Mouse (Mus musculus): ENCODE measurements around the gene Gm8356. TPM values are rescaled to one million over a fixed set of nuclear protein-coding genes. Genes with fewer than 3 reads are reported as not detected.
"Not testable (repeated sequence)": the region's sequence is repeated elsewhere in the genome, so short reads cannot be mapped to it uniquely, and the experiment has no call there.

Gene Gm8356
- total RNA-seq (2017), result not detected in 2 replicates

GRCm38 (mm10) chr14:6537190-6537589, at the start of gene Gm8356:
Gene Gm8356 (minus strand): TSS chr14:6537290.
- ATAC-seq (ENCODE audit: extremely low read depth, insufficient number of reproducible peaks, low FRiP score, poor library complexity, severe bottlenecking), result not testable (repeated sequence)

DNA sequence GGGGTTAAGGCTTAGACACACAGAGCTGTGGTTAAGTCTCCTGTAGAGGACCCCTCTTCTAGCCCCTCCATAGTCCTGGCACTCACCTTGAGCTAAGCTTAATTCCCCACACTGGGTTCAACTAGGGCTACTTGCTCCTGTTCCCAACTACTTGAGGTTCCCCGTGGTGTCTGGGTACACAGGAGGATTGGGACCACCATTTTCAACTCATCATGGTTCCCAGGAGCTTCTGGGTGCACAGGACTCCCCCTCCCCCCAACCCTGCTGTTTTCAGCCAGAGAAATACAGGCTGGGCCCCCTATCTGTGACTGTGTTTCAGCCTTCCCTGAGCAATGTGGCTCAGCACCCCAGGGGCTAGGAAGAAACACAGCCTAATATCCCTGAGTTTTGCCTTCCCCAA, 50.8 kb downstream of the Gm8356 start:
- not testable (repeated sequence) for ATAC-seq (ENCODE audit: extremely low read depth, insufficient number of reproducible peaks, low FRiP score, poor library complexity, severe bottlenecking)

GRCm38 (mm10) chr14:6485541-6485940, 51.5 kb downstream of the Gm8356 start:
- ATAC-seq (ENCODE audit: extremely low read depth, insufficient number of reproducible peaks, low FRiP score, poor library complexity, severe bottlenecking), result not testable (repeated sequence)

DNA sequence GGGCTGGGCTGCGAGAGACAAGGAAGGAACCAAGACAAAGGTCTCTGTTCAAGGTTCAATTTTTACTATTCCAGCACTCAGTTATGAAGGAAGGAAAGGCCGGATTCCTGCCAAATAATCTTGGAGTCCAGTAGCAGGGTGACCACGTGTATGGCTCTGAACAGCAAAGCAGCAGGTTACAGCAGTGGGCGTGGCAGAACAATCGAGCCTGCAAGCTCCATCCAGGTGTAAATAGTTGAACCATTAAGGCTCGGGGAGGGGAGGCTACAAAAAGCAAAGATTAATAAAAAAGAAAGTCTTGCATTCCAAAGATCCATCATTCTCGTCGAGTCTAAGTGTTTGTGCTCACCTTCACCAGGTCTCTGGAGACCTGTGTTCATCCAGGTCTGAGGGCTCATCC, 55.0 kb downstream of the Gm8356 start:
- ATAC-seq (ENCODE audit: extremely low read depth, insufficient number of reproducible peaks, low FRiP score, poor library complexity, severe bottlenecking), result not testable (repeated sequence)

Other genes with a start within 250 kb of the Gm8356 start
- gene Gm21103, start 232.4 kb downstream of the Gm8356 start, total RNA-seq (2017), result not detected in 2 replicates
- not detected in 2 replicates for gene Gm3618, start 193.6 kb downstream of the Gm8356 start, total RNA-seq (2017)
- gene Gm16440, start 147.0 kb downstream of the Gm8356 start, total RNA-seq (2017), result not detected in 2 replicates
- not detected in 2 replicates for gene Gm3591, start 124.8 kb downstream of the Gm8356 start, total RNA-seq (2017)
- gene Gm3594, start 92.7 kb downstream of the Gm8356 start, total RNA-seq (2017), result not detected in 2 replicates
- not detected in 2 replicates for gene Gm3629, start 53.3 kb upstream of the Gm8356 start, total RNA-seq (2017)
- gene Gm3460, start 85.1 kb upstream of the Gm8356 start, total RNA-seq (2017), result not detected in 2 replicates
- not detected in 2 replicates for gene Gm10251, start 146.9 kb upstream of the Gm8356 start, total RNA-seq (2017)
- not detected in 2 replicates for gene Gm8050, start 183.0 kb upstream of the Gm8356 start, total RNA-seq (2017)
- gene Gm3636, start 205.0 kb upstream of the Gm8356 start, total RNA-seq (2017), result not detected in 2 replicates
- gene Gm8362, start 237.1 kb upstream of the Gm8356 start, total RNA-seq (2017), result not detected in 2 replicates

Measured in neutrophil, adult 5-6 weeks (primary cell).